In the genomic region with DNA sequence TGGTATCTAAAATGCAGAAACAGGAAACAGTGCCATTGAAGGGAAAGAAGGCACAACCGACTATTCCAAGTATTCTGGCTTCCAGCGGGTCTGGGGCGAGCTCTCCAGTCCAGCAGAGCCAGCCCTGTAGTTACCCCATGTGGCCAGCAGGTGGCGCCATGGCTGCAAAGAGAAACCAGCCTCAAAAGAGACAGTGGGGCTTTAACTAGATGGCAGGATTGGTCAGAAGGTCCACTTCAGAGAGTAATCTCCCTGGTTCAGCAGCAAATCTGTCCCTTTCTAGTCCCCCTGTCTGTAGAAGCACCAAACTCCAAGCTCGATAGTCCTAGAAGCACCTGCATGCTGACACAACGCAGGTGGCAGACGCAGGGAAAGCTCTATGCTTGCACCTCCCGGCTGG, we compare ENCODE assay signal across 9 mouse cellular contexts. TPM values are rescaled to one million over a fixed set of nuclear protein-coding genes. Genes with fewer than 3 reads are reported as not detected.
DNase-seq lines count a peak whose midpoint lies in the region; ATAC-seq and TF ChIP-seq lines count a peak whose summit lies in the region.
"Had no signal": no experiment of that assay in that cellular context is flagged by ENCODE, and none has a peak within 500 bp of the region (broad histone marks: within the 10 kb centered on the region; RNA-seq: fewer than 3 reads in every experiment).

No protein-coding gene starts in this region.

- TF ChIP-seq EP300 in MEL (IDR thresholded peaks at IDR 0.05; ENCODE audit: low read depth in 1 of 2, low read length in 2 of 2), result no peak

- no peaks in the 10 kb centered on the region for H3K9me3 ChIP-seq in MEL (replicated peaks; ENCODE audit: insufficient read depth, low read length)
- H3K9me3 ChIP-seq: liver, embryonic 15.5 days had no signal

- peak; percentile 90 for ATAC-seq in megakaryocyte progenitor cell, adult 5-6 weeks (replicated peaks; ENCODE audit: poor library complexity)
- no peak for ATAC-seq in inflammation-experienced regulatory T-cells, adult 6 months

- WGBS in bone marrow, adult 2 months, result 49% methylated on average over 8 of the region's 8 CpGs

- H3K9ac ChIP-seq in MEL (ENCODE audit: control insufficient read depth, low read depth, low read length, poor library complexity, severe bottlenecking), result peak overlapping the region; percentile 40
- H3K9ac ChIP-seq: liver, embryonic 15.5 days had no signal

- DNase-seq in MEL (ENCODE audit: low read depth, low spot score), result peak; percentile 74
- peak; percentile 82 to 90 for DNase-seq in heart, postnatal 14 days
- DNase-seq in layer of hippocampus, postnatal 14 days (ENCODE audit: low spot score in 2 of 2), result peak; percentile 81 to 89
- peak; percentile 54 for DNase-seq in skeletal muscle tissue, adult 2 months (ENCODE audit: low read depth, low spot score)

- TF ChIP-seq POLR2A in MEL (IDR thresholded peaks at IDR 0.05; ENCODE audit: control insufficient read depth in 1 of 2, insufficient read depth in 1 of 2, low read depth in 1 of 2, low read length in 2 of 2, poor library complexity in 1 of 2), result no peak
- TF ChIP-seq POLR2A in bone marrow, adult 2 months (IDR thresholded peaks at IDR 0.05; ENCODE audit: borderline replicate concordance, control insufficient read depth, low read depth, low read length), result no peak
- no peak for TF ChIP-seq POLR2A in embryonic fibroblast, embryonic 13.5 days (IDR thresholded peaks at IDR 0.05; ENCODE audit: low read depth, low read length)

- H3K27me3 ChIP-seq in MEL (ENCODE audit: control insufficient read depth in 1 of 2, insufficient read depth in 2 of 2, low read length in 2 of 2), result no peaks in the 10 kb centered on the region
- H3K27me3 ChIP-seq: liver, embryonic 15.5 days had no signal

- peaks cover 0 to 4% of the 10 kb centered on the region in 2 experiments; a peak in 1 of 4 replicates for H3K4me1 ChIP-seq in MEL (ENCODE audit: control insufficient read depth in 1 of 2, insufficient read depth in 2 of 2, low read length in 2 of 2)
- H3K4me1 ChIP-seq in bone marrow, adult 2 months (ENCODE audit: control insufficient read depth, insufficient read depth, low read length), result no peaks in the 10 kb centered on the region
- H3K4me1 ChIP-seq in embryonic fibroblast, embryonic 13.5 days (ENCODE audit: control insufficient read depth, insufficient read depth, low read length), result peaks cover 3% of the 10 kb centered on the region; the same call in 1 of the 2 replicates
- H3K4me1 ChIP-seq: liver, embryonic 15.5 days had no signal

- intact Hi-C loops in heart, postnatal 14 days (cut with DNase I), result loop anchor here (1.0 to 5.0 kb wide), 3 partner anchors 87 to 326 kb away; a partner anchor contains a TSS

- TF ChIP-seq RAD21 in MEL (IDR thresholded peaks at IDR 0.05; ENCODE audit: low read depth, low read length), result peak; percentile 71

- H3K79me2 ChIP-seq in MEL (ENCODE audit: control insufficient read depth, insufficient read depth, low read length, poor library complexity), result no peaks in the 10 kb centered on the region

- no peaks in the 10 kb centered on the region for H3K36me3 ChIP-seq in MEL (ENCODE audit: control insufficient read depth in 1 of 2, insufficient read depth in 2 of 2, low read length in 2 of 2)
- H3K36me3 ChIP-seq: liver, embryonic 15.5 days had no signal

- TF ChIP-seq CTCF in MEL (IDR thresholded peaks at IDR 0.05 in 2 of 3, conservative IDR thresholded peaks at IDR 0.05 in 1 of 3; ENCODE audit: control insufficient read depth in 1 of 3, insufficient read depth in 1 of 3, low read depth in 2 of 3, low read length in 3 of 3, poor library complexity in 1 of 3, severe bottlenecking in 1 of 3), result peak; percentile 79 to 88 (median 83)
- peak; percentile 92 for TF ChIP-seq CTCF in bone marrow, adult 2 months (IDR thresholded peaks at IDR 0.05; ENCODE audit: control insufficient read depth, insufficient read depth, low read length)
- TF ChIP-seq CTCF in embryonic fibroblast, embryonic 13.5 days (IDR thresholded peaks at IDR 0.05; ENCODE audit: borderline replicate concordance, insufficient read depth, low read length), result peak; percentile 78

- H3K27ac ChIP-seq in MEL (ENCODE audit: control insufficient read depth, low read depth, low read length), result no peak overlapping the region
- no peak overlapping the region for H3K27ac ChIP-seq in bone marrow, adult 2 months (ENCODE audit: control insufficient read depth, insufficient read depth, low read depth, low read length, poor library complexity)
- no peak overlapping the region for H3K27ac ChIP-seq in embryonic fibroblast, embryonic 13.5 days (ENCODE audit: insufficient read depth, low read length)
- H3K27ac ChIP-seq: liver, embryonic 15.5 days had no signal

- H3K4me3 ChIP-seq in MEL (ENCODE audit: control insufficient read depth in 1 of 2, insufficient read depth in 1 of 2, low read depth in 2 of 2, low read length in 2 of 2), result peak overlapping the region; percentile 12 to 39; a peak in 3 of 4 replicates
- no peak overlapping the region for H3K4me3 ChIP-seq in bone marrow, adult 2 months (replicated peaks; ENCODE audit: control insufficient read depth, low read depth, low read length)
- no peak overlapping the region for H3K4me3 ChIP-seq in embryonic fibroblast, embryonic 13.5 days (ENCODE audit: insufficient read depth, low read length)
- H3K4me3 ChIP-seq: liver, embryonic 15.5 days had no signal

TF ChIP-seq in MEL, 35 proteins besides CTCF, POLR2A, EP300 and RAD21:
- TF ChIP-seq MXI1 (IDR thresholded peaks at IDR 0.05; ENCODE audit: low read depth, low read length) (no peak), SMC3 (IDR thresholded peaks at IDR 0.05; ENCODE audit: low read depth, low read length) (peak; percentile 79), ZC3H11A (IDR thresholded peaks at IDR 0.05; ENCODE audit: low read depth, low read length) (peak; percentile 29; the same call in 1 of the 2 replicates)

RNA-seq across cellular contexts. Expression of a gene that starts 8.0 kb away (rescaled TPM):
- total RNA-seq in MEL (2012; rRNA removed), result 4.7 and 4.9 TPM in 2 replicates
- 1 to 10 TPM in 1 of 2 experiments, not detected in 1; 9.5 TPM for polyA plus RNA-seq in MEL (2012; ENCODE audit: insufficient read depth in 1 of 2, insufficient read length in 2 of 2, low read depth in 1 of 2, low replicate concordance in 2 of 2, missing spikeins in 1 of 2)
- polyA plus RNA-seq in bone marrow, adult 2 months (2011; ENCODE audit: insufficient read depth, insufficient read length, low replicate concordance, missing spikeins), result 6.2 and 10.9 TPM in 2 replicates
- polyA plus RNA-seq in embryonic fibroblast, embryonic 13.5 days (2011; ENCODE audit: insufficient read length, low read depth, missing spikeins), result 217 and 303 TPM in 2 replicates
- total RNA-seq in heart, postnatal 14 days (2021), result 100 to 1,000 TPM; 145 to 153 TPM
- 100 to 1,000 TPM; 136 to 141 TPM for total RNA-seq in layer of hippocampus, postnatal 14 days (2021)
- 8.4 and 10.4 TPM in 2 replicates for total RNA-seq in megakaryocyte progenitor cell, adult 5-6 weeks (2015)
- 9.9 and 10.7 TPM in 2 replicates for total RNA-seq in megakaryocyte progenitor cell, adult 5-6 weeks (2017)
- polyA plus RNA-seq in inflammation-experienced regulatory T-cells, adult 6 months (2017; shearing (Covaris generic)), result 10 to 100 TPM; 16.7 to 18.5 (median 18.4) TPM

RNA-seq across cellular contexts. Expression of a gene that starts 10.1 kb away (rescaled TPM):
- total RNA-seq in MEL (2012; rRNA removed), result not detected in 2 replicates
- polyA plus RNA-seq in MEL (2012; ENCODE audit: insufficient read depth in 1 of 2, insufficient read length in 2 of 2, low read depth in 1 of 2, low replicate concordance in 2 of 2, missing spikeins in 1 of 2), result not detected
- not detected in 2 replicates for polyA plus RNA-seq in bone marrow, adult 2 months (2011; ENCODE audit: insufficient read depth, insufficient read length, low replicate concordance, missing spikeins)
- 0.63 TPM in 1 of 2 replicates, not detected in the other for polyA plus RNA-seq in embryonic fibroblast, embryonic 13.5 days (2011; ENCODE audit: insufficient read length, low read depth, missing spikeins)
- under 1 TPM; 0.34 to 0.45 TPM for total RNA-seq in heart, postnatal 14 days (2021)
- total RNA-seq in layer of hippocampus, postnatal 14 days (2021), result 1 to 10 TPM; 4.1 to 4.5 TPM
- not detected in 2 replicates for total RNA-seq in megakaryocyte progenitor cell, adult 5-6 weeks (2015)
- total RNA-seq in megakaryocyte progenitor cell, adult 5-6 weeks (2017), result not detected in 2 replicates
- polyA plus RNA-seq in inflammation-experienced regulatory T-cells, adult 6 months (2017; shearing (Covaris generic)), result not detected

Comparison
In these comparisons a context has a peak if more than half of its experiments do, and no peak if none do; other contexts are left out.
1. H3K4me3 ChIP-seq: peak in MEL (2 of 2); none in bone marrow, adult 2 months (single experiment) and embryonic fibroblast, embryonic 13.5 days (single experiment).
2. RNA of a gene that starts 8.0 kb away (total RNA-seq): 145 to 153 TPM in heart, postnatal 14 days and 136 to 141 TPM in layer of hippocampus, postnatal 14 days; 8.4 to 10.7 TPM in megakaryocyte progenitor cell, adult 5-6 weeks and 4.7 to 4.9 TPM in MEL; every median in the first group is over 10 times any median in the second.
3. Peak in every context shown above with its lines, with median percentiles within 50 percentile points of each other: DNase-seq and CTCF ChIP-seq.